Mouse (Mus musculus) left cerebral cortex, adult 9 months (tissue): ENCODE measurements at regions not wholly inside any gene's neighbourhood (a gene's known extent, or its start where the extent isn't known, plus 50 kb on each side); places are given as distances from the start of the nearest gene placed in this dataset.
A peak's percentile ranks its signal among the peaks of the same experiment; 100 is the strongest.

Experiments used
- DNase-seq, 2 experiments: peaks; one replicate each; pipeline ENCODE4 v3.0.0; 2022; ENCODE audit warnings: low spot score in 2 of 2

- no peak for DNase-seq
These were observed 79.2 kb downstream of the 1700020N01Rik start for GRCm38 (mm10) chr10:21672171-21672570.

- no peak for DNase-seq
These were observed 79.7 kb downstream of the 1700020N01Rik start for GRCm38 (mm10) chr10:21672666-21673065.

GRCm38 (mm10) chr10:21673831-21674230, 80.9 kb downstream of the 1700020N01Rik start:
- DNase-seq = no peak

- no peak for DNase-seq
These were observed 82.8 kb downstream of the 1700020N01Rik start for GRCm38 (mm10) chr10:21675786-21676185.

- no peak for DNase-seq
These were observed 85.0 kb downstream of the 1700020N01Rik start for GRCm38 (mm10) chr10:21677911-21678310.

GRCm38 (mm10) chr10:21678372-21678771, 85.4 kb downstream of the 1700020N01Rik start:
- no peak for DNase-seq

- DNase-seq = no peak
These were observed 86.0 kb downstream of the 1700020N01Rik start for GRCm38 (mm10) chr10:21678811-21679451.

- no peak for DNase-seq
These were observed 87.8 kb downstream of the 1700020N01Rik start for GRCm38 (mm10) chr10:21680789-21681188.

GRCm38 (mm10) chr10:21684286-21685013, 91.5 kb downstream of the 1700020N01Rik start:
- DNase-seq = peak in 1 of 2 experiments; percentile 35

- peak in 1 of 2 experiments; percentile 55 for DNase-seq
These were observed 92.3 kb downstream of the 1700020N01Rik start for GRCm38 (mm10) chr10:21685122-21685798.

- DNase-seq = no peak
These were observed 93.1 kb downstream of the 1700020N01Rik start for GRCm38 (mm10) chr10:21686060-21686459.

- no peak for DNase-seq
These were observed 94.5 kb downstream of the 1700020N01Rik start for GRCm38 (mm10) chr10:21687484-21687883.

- DNase-seq = no peak
These were observed 95.6 kb downstream of the 1700020N01Rik start for GRCm38 (mm10) chr10:21688513-21688912.

GRCm38 (mm10) chr10:21689847-21690269, 96.9 kb downstream of the 1700020N01Rik start:
- DNase-seq = no peak

GRCm38 (mm10) chr10:21695185-21695584, 102.2 kb downstream of the 1700020N01Rik start:
- DNase-seq = no peak

- no peak for DNase-seq
These were observed 103.7 kb downstream of the 1700020N01Rik start for GRCm38 (mm10) chr10:21696671-21697070.

- DNase-seq = no peak
These were observed 108.6 kb downstream of the 1700020N01Rik start for GRCm38 (mm10) chr10:21701580-21701979.

- DNase-seq = no peak
These were observed 109.2 kb downstream of the 1700020N01Rik start for GRCm38 (mm10) chr10:21702134-21702533.

- DNase-seq = no peak
These were observed 118.9 kb downstream of the 1700020N01Rik start for GRCm38 (mm10) chr10:21711866-21712265.

- no peak for DNase-seq
These were observed 119.9 kb downstream of the 1700020N01Rik start for GRCm38 (mm10) chr10:21712828-21713227.

- DNase-seq = no peak
These were observed 122.5 kb downstream of the 1700020N01Rik start for GRCm38 (mm10) chr10:21715436-21715835.

GRCm38 (mm10) chr10:21718189-21718588, 125.2 kb downstream of the 1700020N01Rik start:
- no peak for DNase-seq

- DNase-seq = no peak
These were observed 131.4 kb downstream of the 1700020N01Rik start for GRCm38 (mm10) chr10:21724351-21724750.
